ENCODE assay signal across 10 mouse cellular contexts in the genomic region with DNA sequence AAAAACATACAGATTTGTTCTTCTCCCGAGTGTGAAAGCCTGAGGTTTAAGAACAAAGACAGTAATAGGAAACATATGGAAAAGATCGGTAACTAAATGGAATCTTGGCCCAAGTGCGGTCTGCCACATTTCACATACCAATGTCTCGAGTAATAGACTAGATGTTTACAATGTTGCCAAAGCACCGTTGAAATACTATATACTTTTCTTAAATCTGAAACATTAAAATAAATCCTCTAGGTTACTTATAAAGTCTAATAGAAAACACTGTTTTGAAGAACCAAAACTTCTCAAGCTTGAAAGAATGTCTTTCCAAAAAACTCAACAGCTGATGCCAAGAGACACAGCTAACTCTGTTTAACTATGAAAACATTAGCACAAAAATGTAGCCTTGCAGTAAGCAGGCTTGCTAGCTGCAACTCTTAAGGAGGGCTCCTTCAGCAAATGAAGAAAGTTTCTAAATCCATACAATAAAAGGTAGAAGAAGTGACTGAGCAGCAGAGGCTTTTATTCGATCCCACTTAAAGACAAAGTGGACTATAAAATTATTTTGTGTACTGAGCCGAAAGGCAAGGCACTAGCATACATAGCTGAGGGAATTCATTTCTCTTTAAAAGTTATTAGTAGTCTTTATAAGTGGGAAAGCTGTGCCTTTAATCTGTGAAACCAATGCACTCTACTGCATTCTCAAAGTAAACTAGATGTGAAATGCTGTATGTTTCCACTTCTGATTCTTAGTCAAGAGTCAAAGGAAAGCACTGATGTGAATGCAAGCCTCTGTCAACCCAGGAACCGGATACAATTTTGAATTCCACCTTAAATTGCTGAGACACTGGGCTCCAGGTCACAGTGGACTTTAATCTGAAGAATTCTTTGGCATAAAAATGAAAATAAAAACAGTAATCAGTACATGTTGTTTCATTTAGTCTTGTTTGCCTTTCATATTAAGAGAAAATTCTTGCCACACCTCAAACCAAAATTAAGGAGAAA. TPM values are rescaled to one million over a fixed set of nuclear protein-coding genes. Genes with fewer than 3 reads are reported as not detected.
DNase-seq lines count a peak whose midpoint lies in the region; ATAC-seq lines count a peak whose summit lies in the region.
"Had no signal": no experiment of that assay in that cellular context is flagged by ENCODE, and none has a peak within 500 bp of the region (broad histone marks: within the 10 kb centered on the region; RNA-seq: fewer than 3 reads in every experiment).

A gene (plus strand): TSS at position 922 of the 990 bp plus-strand sequence.

- no peak within 1 kb of the TSS for H3K9ac ChIP-seq in lung, embryonic 16.5 days (ENCODE audit: low read length)
- H3K9ac ChIP-seq in embryonic facial prominence, embryonic 14.5 days (ENCODE audit: low read depth, low read length), result no peak within 1 kb of the TSS
- H3K9ac ChIP-seq in kidney, embryonic 15.5 days, result no peak within 1 kb of the TSS
- H3K9ac ChIP-seq: hindbrain, embryonic 15.5 days had no signal

- peaks cover 2% of the 10 kb centered on the region; the same call in 1 of the 2 replicates for H3K4me1 ChIP-seq in lung, embryonic 16.5 days (replicated peaks; ENCODE audit: control insufficient read depth, insufficient read depth, low read length)
- H3K4me1 ChIP-seq in embryonic facial prominence, embryonic 14.5 days (ENCODE audit: control insufficient read depth, insufficient read depth, low read length), result peaks cover 25% of the 10 kb centered on the region
- no peaks in the 10 kb centered on the region for H3K4me1 ChIP-seq in kidney, embryonic 15.5 days
- H3K4me1 ChIP-seq: hindbrain, embryonic 15.5 days had no signal

- 39% methylated on average over 8 of the region's 8 CpGs for WGBS in lung, embryonic 16.5 days
- WGBS in embryonic facial prominence, embryonic 14.5 days, result 19% methylated on average over 8 of the region's 8 CpGs
- 58% methylated on average over 8 of the region's 8 CpGs for WGBS in kidney, embryonic 15.5 days

- H3K27me3 ChIP-seq in lung, embryonic 16.5 days (ENCODE audit: control insufficient read depth, insufficient read depth, low read depth, low read length), result no peaks in the 10 kb centered on the region
- no peaks in the 10 kb centered on the region for H3K27me3 ChIP-seq in embryonic facial prominence, embryonic 14.5 days (replicated peaks; ENCODE audit: control insufficient read depth, insufficient read depth, low read length)
- no peaks in the 10 kb centered on the region for H3K27me3 ChIP-seq in kidney, embryonic 15.5 days
- H3K27me3 ChIP-seq: hindbrain, embryonic 15.5 days had no signal

- DNase-seq in lung, postnatal 4 days, result no peak
- DNase-seq in embryonic facial prominence, embryonic 14.5 days (ENCODE audit: low spot score), result peak; percentile 95
- peak; percentile 2 for DNase-seq in yolk sac, embryonic 10.5 days (ENCODE audit: low spot score)
- DNase-seq in retina, embryonic 14.5 days (ENCODE audit: low spot score), result no peak
- no peak for DNase-seq in urinary bladder, adult 18-20 months (ENCODE audit: low spot score in 2 of 2)
- DNase-seq: cerebellum, postnatal 10 days had no signal

- H3K4me3 ChIP-seq in lung, embryonic 16.5 days (ENCODE audit: low read length), result no peak within 1 kb of the TSS
- H3K4me3 ChIP-seq in embryonic facial prominence, embryonic 14.5 days (ENCODE audit: low read depth, low read length), result no peak within 1 kb of the TSS
- no peak within 1 kb of the TSS for H3K4me3 ChIP-seq in kidney, embryonic 15.5 days (replicated peaks)
- H3K4me3 ChIP-seq: hindbrain, embryonic 15.5 days had no signal

- H3K27ac ChIP-seq in lung, embryonic 16.5 days (ENCODE audit: low read length), result peak within 1 kb of the TSS; percentile 90
- peak within 1 kb of the TSS; percentile 91 for H3K27ac ChIP-seq in embryonic facial prominence, embryonic 14.5 days (replicated peaks; ENCODE audit: low read depth, low read length)
- peak within 1 kb of the TSS; percentile 92 for H3K27ac ChIP-seq in kidney, embryonic 15.5 days
- H3K27ac ChIP-seq: hindbrain, embryonic 15.5 days; macrophage had no signal

- no peak within 1 kb of the TSS for H3K4me2 ChIP-seq in lung, embryonic 16.5 days (ENCODE audit: low read depth, low read length)
- H3K4me2 ChIP-seq in embryonic facial prominence, embryonic 14.5 days (ENCODE audit: low read depth, low read length), result peak within 1 kb of the TSS; percentile 33
- no peak within 1 kb of the TSS for H3K4me2 ChIP-seq in kidney, embryonic 15.5 days
- H3K4me2 ChIP-seq: hindbrain, embryonic 15.5 days had no signal

- ATAC-seq in lung, embryonic 16.5 days (ENCODE audit: low read depth), result peak; percentile 71
- peak; percentile 85 for ATAC-seq in embryonic facial prominence, embryonic 14.5 days (ENCODE audit: low read depth)
- ATAC-seq in kidney, embryonic 15.5 days (replicated peaks; ENCODE audit: low FRiP score), result no peak

- H3K9me3 ChIP-seq in lung, embryonic 16.5 days (ENCODE audit: control insufficient read depth, low read length), result no peaks in the 10 kb centered on the region
- no peaks in the 10 kb centered on the region for H3K9me3 ChIP-seq in embryonic facial prominence, embryonic 14.5 days (ENCODE audit: control insufficient read depth, low read length)
- H3K9me3 ChIP-seq in kidney, embryonic 15.5 days (replicated peaks), result no peaks in the 10 kb centered on the region
- H3K9me3 ChIP-seq: hindbrain, embryonic 15.5 days had no signal

- no peaks in the 10 kb centered on the region for H3K36me3 ChIP-seq in lung, embryonic 16.5 days (ENCODE audit: control insufficient read depth, insufficient read depth, low read length)
- no peaks in the 10 kb centered on the region for H3K36me3 ChIP-seq in embryonic facial prominence, embryonic 14.5 days (ENCODE audit: control insufficient read depth, insufficient read depth, low read length)
- no peaks in the 10 kb centered on the region for H3K36me3 ChIP-seq in kidney, embryonic 15.5 days
- H3K36me3 ChIP-seq: hindbrain, embryonic 15.5 days had no signal

RNA-seq across cellular contexts. Expression of the gene that starts here (rescaled TPM):
- 1.8 and 2.0 TPM in 2 replicates for polyA plus RNA-seq in lung, embryonic 16.5 days (2015; fragmentation: Nextera tagmentation; extraction: Ambion mirVana)
- polyA plus RNA-seq in embryonic facial prominence, embryonic 14.5 days (2014; fragmentation: Nextera tagmentation; extraction: Ambion mirVana), result 19.2 and 31.9 TPM in 2 replicates
- 1.8 and 5.6 TPM in 2 replicates for polyA plus RNA-seq in kidney, embryonic 15.5 days (2015; fragmentation: Nextera tagmentation; extraction: Ambion mirVana)
- polyA plus RNA-seq: macrophage had no signal

Comparison
In these comparisons a context has a peak if more than half of its experiments do, and no peak if none do; other contexts are left out.
1. DNase-seq: peak in embryonic facial prominence, embryonic 14.5 days (single experiment) and yolk sac, embryonic 10.5 days (single experiment); none in lung, postnatal 4 days (0 of 2), retina, embryonic 14.5 days (single experiment) and urinary bladder, adult 18-20 months (0 of 2).
2. Peak in every context shown above with its lines, with median percentiles within 50 percentile points of each other: H3K27ac ChIP-seq.